Mouse (Mus musculus): Measurements from ENCODE around the gene Spn.

GRCm38 (mm10) chr7:127140623-127141404 lies 3.2 kb upstream of the Spn start:
- TF ChIP-seq POLR2A (IDR thresholded peaks at IDR 0.05; ENCODE audit: extremely low read depth, insufficient read depth, low read length) (no peak), CTCF (IDR thresholded peaks at IDR 0.05; ENCODE audit: low read depth, low read length) (0 out of 2 replicates have a peak, but pooled peaks have one; percentile 6)
